ENCODE assay signal across 8 mouse cellular contexts in the genomic region with DNA sequence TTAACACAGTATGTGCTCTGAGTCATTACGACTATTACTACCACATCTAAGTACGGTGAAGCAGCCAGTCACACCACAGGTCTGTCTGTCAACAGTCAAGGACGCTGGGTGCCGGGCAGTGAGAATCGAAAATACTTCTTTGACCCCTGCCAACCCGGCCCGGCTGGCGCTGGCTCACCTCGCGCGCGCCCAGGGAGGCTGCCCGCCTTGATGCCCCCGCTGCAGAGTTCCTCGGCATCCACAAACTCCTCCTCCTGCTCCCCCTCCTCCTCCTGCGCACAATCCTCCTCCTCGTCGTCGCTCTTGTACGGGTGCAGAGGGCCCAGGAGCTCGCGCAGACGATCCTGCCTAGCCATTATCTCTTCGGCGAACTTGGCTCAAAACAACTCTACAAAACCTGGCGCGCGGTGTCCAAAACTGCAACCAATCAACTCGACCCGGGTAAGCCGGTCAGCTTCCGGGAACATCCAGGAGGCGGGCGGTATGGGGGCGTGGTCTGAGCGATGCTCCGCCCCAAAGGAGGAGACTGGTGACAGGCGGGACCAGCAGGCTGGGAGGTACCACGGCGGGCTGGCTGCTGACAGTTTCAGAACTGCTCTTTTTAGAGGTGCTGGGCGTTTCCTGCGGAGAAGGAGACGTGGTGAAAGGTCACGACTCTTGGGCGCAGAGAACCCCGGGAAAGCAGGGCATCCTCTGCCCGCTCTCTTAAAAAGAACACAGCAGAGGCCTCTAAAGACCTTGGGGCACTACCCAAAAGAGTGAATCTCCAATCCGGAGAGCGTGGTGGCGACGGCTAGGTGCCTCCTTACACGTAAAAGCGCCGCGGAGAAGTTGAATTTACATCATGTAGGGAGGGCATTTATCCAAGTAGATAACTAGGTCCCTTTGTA. TPM values are rescaled to one million over a fixed set of nuclear protein-coding genes. Genes with fewer than 3 reads are reported as not detected.
DNase-seq lines count a peak whose midpoint lies in the region; ATAC-seq and TF ChIP-seq lines count a peak whose summit lies in the region.

A gene (minus strand): TSS at position 481 of the 890 bp plus-strand sequence.

- H3K36me3 ChIP-seq in C2C12 (ENCODE audit: control insufficient read depth, insufficient read depth), result peaks cover 18% of the 10 kb centered on the region
- H3K36me3 ChIP-seq in erythroblast, embryonic 14.5 days (ENCODE audit: control insufficient read depth), result peaks cover 37% of the 10 kb centered on the region
- H3K36me3 ChIP-seq in heart, embryonic 11.5 days (ENCODE audit: control insufficient read depth, insufficient read depth, low read length), result no peaks in the 10 kb centered on the region; the same call in 1 of the 2 replicates
- H3K36me3 ChIP-seq in kidney, embryonic 16.5 days (ENCODE audit: insufficient read depth, low read length), result peaks cover 3% of the 10 kb centered on the region; the same call in 1 of the 2 replicates
- peaks cover 20% of the 10 kb centered on the region for H3K36me3 ChIP-seq in liver, adult 2 months (ENCODE audit: control insufficient read depth, insufficient read depth, low read length)
- no peaks in the 10 kb centered on the region for H3K36me3 ChIP-seq in myocyte (ENCODE audit: control insufficient read depth, insufficient read depth)
- H3K36me3 ChIP-seq in splenic B cell, adult 2 months (ENCODE audit: control insufficient read depth, insufficient read depth, low read length, poor library complexity, severe bottlenecking), result peaks cover 4% of the 10 kb centered on the region; the same call in 1 of the 2 replicates

- H3K9me3 ChIP-seq in erythroblast, embryonic 14.5 days (ENCODE audit: control insufficient read depth, low read length), result no peaks in the 10 kb centered on the region
- no peaks in the 10 kb centered on the region for H3K9me3 ChIP-seq in heart, embryonic 11.5 days (replicated peaks; ENCODE audit: control insufficient read depth, low read length)
- no peaks in the 10 kb centered on the region for H3K9me3 ChIP-seq in kidney, embryonic 16.5 days (ENCODE audit: low read length)

- no peaks in the 10 kb centered on the region for H3K79me3 ChIP-seq in C2C12 (ENCODE audit: low read depth)

- WGBS in heart, embryonic 11.5 days (ENCODE audit: insufficient replicate concordance), result under 1% methylated on average over 55 of the region's 55 CpGs
- under 1% methylated on average over 55 of the region's 55 CpGs for WGBS in kidney, embryonic 16.5 days
- WGBS in liver, adult 2 months, result under 1% methylated on average over 55 of the region's 55 CpGs

- H3ac ChIP-seq in C2C12 (ENCODE audit: control insufficient read depth, insufficient read length, low read depth) (peak within 1 kb of the TSS; percentile 78), myocyte (ENCODE audit: control insufficient read depth, insufficient read length) (peak within 1 kb of the TSS; percentile 1)

- peak within 1 kb of the TSS; percentile 90 for H3K27ac ChIP-seq in heart, embryonic 11.5 days (ENCODE audit: low read depth, low read length)
- H3K27ac ChIP-seq in kidney, embryonic 16.5 days (ENCODE audit: low read length), result peak within 1 kb of the TSS; percentile 80
- H3K27ac ChIP-seq in liver, adult 2 months (replicated peaks; ENCODE audit: insufficient read depth, low read depth, low read length), result peak within 1 kb of the TSS; percentile 84

- H3K79me2 ChIP-seq in C2C12 (ENCODE audit: control insufficient read depth, insufficient read depth) (peaks cover 12% of the 10 kb centered on the region), myocyte (ENCODE audit: control insufficient read depth, insufficient read depth) (no peaks in the 10 kb centered on the region)
- H3K79me2 ChIP-seq in liver, adult 2 months (ENCODE audit: control insufficient read depth, insufficient read depth, low read length), result peaks cover 6% of the 10 kb centered on the region; the same call in 1 of the 2 replicates

- peak within 1 kb of the TSS; percentile 66 for H3K4me2 ChIP-seq in heart, embryonic 11.5 days
- H3K4me2 ChIP-seq in kidney, embryonic 16.5 days (replicated peaks; ENCODE audit: low read depth, low read length), result peak within 1 kb of the TSS; percentile 73
- peak within 1 kb of the TSS; percentile 88 for H3K4me2 ChIP-seq in myocyte (ENCODE audit: low read depth)

- H3K4me3 ChIP-seq in C2C12 (ENCODE audit: insufficient read depth, poor library complexity, severe bottlenecking), result peak within 1 kb of the TSS; percentile 69
- H3K4me3 ChIP-seq in erythroblast, embryonic 14.5 days (replicated peaks), result peak within 1 kb of the TSS; percentile 68
- H3K4me3 ChIP-seq in heart, embryonic 11.5 days (ENCODE audit: low read depth, low read length), result peak within 1 kb of the TSS; percentile 76
- H3K4me3 ChIP-seq in kidney, embryonic 16.5 days (ENCODE audit: low read length), result peak within 1 kb of the TSS; percentile 76
- peak within 1 kb of the TSS; percentile 79 for H3K4me3 ChIP-seq in liver, adult 2 months (ENCODE audit: insufficient read depth, low read depth, low read length)
- H3K4me3 ChIP-seq in myocyte, result peak within 1 kb of the TSS; percentile 68

- H3K4me1 ChIP-seq in erythroblast, embryonic 14.5 days (ENCODE audit: control insufficient read depth), result peaks cover 24% of the 10 kb centered on the region
- H3K4me1 ChIP-seq in heart, embryonic 11.5 days (ENCODE audit: control insufficient read depth, insufficient read depth, low read length), result no peaks in the 10 kb centered on the region
- H3K4me1 ChIP-seq in kidney, embryonic 16.5 days (ENCODE audit: insufficient read depth, low read length), result peaks cover 4% of the 10 kb centered on the region; the same call in 1 of the 2 replicates
- H3K4me1 ChIP-seq in liver, adult 2 months (ENCODE audit: control insufficient read depth, insufficient read depth, low read length), result peaks cover 5% of the 10 kb centered on the region; the same call in 1 of the 2 replicates

- no peak for TF ChIP-seq POLR2A in brain, embryonic 14.5 days (IDR thresholded peaks at IDR 0.05; ENCODE audit: borderline replicate concordance, extremely low read depth, insufficient read depth, insufficient read length, poor library complexity, severe bottlenecking)
- TF ChIP-seq POLR2A in liver, adult 2 months (IDR thresholded peaks at IDR 0.05; ENCODE audit: extremely low read depth, insufficient read depth, low read length), result peak; percentile 61; the same call in 1 of the 2 replicates
- peak; percentile 43 for TF ChIP-seq POLR2A in myocyte (IDR thresholded peaks at IDR 0.05; ENCODE audit: insufficient read length, low read depth)

- no peak for TF ChIP-seq CTCF in C2C12 (IDR thresholded peaks at IDR 0.05; ENCODE audit: control insufficient read depth, insufficient read depth, insufficient read length)
- no peak for TF ChIP-seq CTCF in brain, embryonic 14.5 days (IDR thresholded peaks at IDR 0.05; ENCODE audit: borderline replicate concordance, extremely low read depth, insufficient read depth, insufficient read length)
- TF ChIP-seq CTCF in liver, adult 2 months (IDR thresholded peaks at IDR 0.05; ENCODE audit: low read depth, low read length), result no peak

- H3K27me3 ChIP-seq in C2C12 (ENCODE audit: control insufficient read depth, insufficient read depth, insufficient read length), result no peaks in the 10 kb centered on the region
- H3K27me3 ChIP-seq in erythroblast, embryonic 14.5 days (ENCODE audit: control insufficient read depth), result no peaks in the 10 kb centered on the region
- H3K27me3 ChIP-seq in heart, embryonic 11.5 days (ENCODE audit: control insufficient read depth, insufficient read depth, low read length), result no peaks in the 10 kb centered on the region
- no peaks in the 10 kb centered on the region for H3K27me3 ChIP-seq in kidney, embryonic 16.5 days (ENCODE audit: insufficient read depth, low read length)
- H3K27me3 ChIP-seq in liver, adult 2 months (ENCODE audit: control insufficient read depth, insufficient read depth, low read length), result no peaks in the 10 kb centered on the region
- no peaks in the 10 kb centered on the region for H3K27me3 ChIP-seq in myocyte (ENCODE audit: control insufficient read depth, insufficient read depth, insufficient read length)
- no peaks in the 10 kb centered on the region for H3K27me3 ChIP-seq in splenic B cell, adult 2 months (ENCODE audit: control insufficient read depth, insufficient read depth, low read length, poor library complexity, severe bottlenecking)

- ATAC-seq in heart, embryonic 11.5 days (replicated peaks; ENCODE audit: insufficient number of reproducible peaks, low FRiP score, low TSS enrichment), result peak; percentile 99
- ATAC-seq in kidney, embryonic 16.5 days (ENCODE audit: low FRiP score, low TSS enrichment), result peak; percentile 100

- peak; percentile 97 for DNase-seq in brain, embryonic 14.5 days (ENCODE audit: low read depth)
- DNase-seq in liver, adult 2 months (ENCODE audit: extremely low read depth, low read depth, low spot score), result peak; percentile 92
- DNase-seq in splenic B cell, adult 2 months (ENCODE audit: low read depth, low spot score), result peak; percentile 98

- peak within 1 kb of the TSS; percentile 77 for H3K9ac ChIP-seq in heart, embryonic 11.5 days (ENCODE audit: low read depth, low read length)
- H3K9ac ChIP-seq in kidney, embryonic 16.5 days (replicated peaks; ENCODE audit: low read length), result peak within 1 kb of the TSS; percentile 74
- H3K9ac ChIP-seq in liver, adult 2 months (ENCODE audit: low read depth, low read length), result peak within 1 kb of the TSS; percentile 77

TF ChIP-seq in C2C12, 6 proteins besides CTCF, POLR2A, EP300 and RAD21 (continues in another document):
- TF ChIP-seq MYOG (IDR thresholded peaks at IDR 0.05; ENCODE audit: control insufficient read depth, extremely low read depth, insufficient read length), result no peak
- no peak for TF ChIP-seq USF1 (IDR thresholded peaks at IDR 0.05; ENCODE audit: low read depth)
- no peak for TF ChIP-seq MYOD1 (IDR thresholded peaks at IDR 0.05; ENCODE audit: control insufficient read depth, insufficient read length, low read depth)
- no peak for TF ChIP-seq FOSL1 (IDR thresholded peaks at IDR 0.05; ENCODE audit: insufficient read depth, low read length, poor library complexity, severe bottlenecking)

TF ChIP-seq in myocyte, 11 proteins besides CTCF, POLR2A, EP300 and RAD21:
- peak in 1 of 3 experiments; percentile 55 for TF ChIP-seq MYOD1 (IDR thresholded peaks at IDR 0.05; ENCODE audit: control insufficient read depth in 1 of 3, insufficient read length in 2 of 3, low read depth in 2 of 3)
- TF ChIP-seq USF1 (IDR thresholded peaks at IDR 0.05; ENCODE audit: low read depth), result no peak

RNA-seq across cellular contexts. Expression of the gene that starts here (rescaled TPM):
- polyA plus RNA-seq in C2C12 (2012; fragmentation: generic; extraction: Trizol), result 4.4 TPM
- polyA plus RNA-seq in brain, embryonic 14.5 days (2012; rRNA removed), result 3.6 and 4.7 TPM in 2 replicates
- 1.0 and 1.5 TPM in 2 replicates for polyA plus RNA-seq in erythroblast, embryonic 14.5 days (2012)
- 5.8 and 5.9 TPM in 2 replicates for polyA plus RNA-seq in heart, embryonic 11.5 days (2014; fragmentation: Nextera tagmentation; extraction: Ambion mirVana)
- polyA plus RNA-seq in kidney, embryonic 16.5 days (2015; fragmentation: Nextera tagmentation; extraction: Ambion mirVana), result 4.7 and 6.0 TPM in 2 replicates
- 5.2 and 7.7 TPM in 2 replicates for total RNA-seq in liver, adult 2 months (2014; rRNA removed)
- polyA plus RNA-seq in liver, adult 2 months (2012; rRNA removed), result 4.5 and 5.2 TPM in 2 replicates
- polyA plus RNA-seq in myocyte (2012; fragmentation: generic; extraction: Trizol), result 5.4 TPM

Comparison
In these comparisons a context has a peak if more than half of its experiments do, and no peak if none do; other contexts are left out.
1. Peak in every context shown above with its lines: DNase-seq, ATAC-seq, H3K4me3 ChIP-seq and H3K27ac ChIP-seq.